ENCODE assay signal across 8 mouse cellular contexts in the genomic region with DNA sequence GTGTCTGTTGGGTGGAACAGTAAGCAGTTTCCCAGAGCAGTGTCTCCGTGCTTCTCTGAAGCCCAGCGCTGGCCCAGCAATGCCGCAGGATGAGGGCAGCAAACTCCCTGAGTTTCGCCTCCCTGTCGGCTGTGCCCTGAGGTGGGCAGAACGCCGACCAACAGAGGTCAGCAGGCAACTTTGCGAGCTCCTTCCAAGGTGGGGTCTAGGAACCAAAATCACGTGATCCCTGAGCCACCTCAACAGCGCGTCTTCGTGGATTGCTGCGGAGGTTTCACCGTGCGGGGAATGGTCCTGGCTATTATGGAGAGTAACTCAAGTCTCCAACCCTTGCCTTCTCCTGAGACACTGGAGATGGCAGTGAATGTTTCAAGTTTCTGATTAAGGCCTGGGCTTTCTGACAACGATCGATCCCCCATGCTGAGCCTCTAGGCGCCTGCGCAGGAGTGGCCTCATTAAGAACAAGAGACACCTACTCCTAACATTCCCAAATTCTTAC. TPM values are rescaled to one million over a fixed set of nuclear protein-coding genes. Genes with fewer than 3 reads are reported as not detected.
DNase-seq lines count a peak whose midpoint lies in the region; ATAC-seq and TF ChIP-seq lines count a peak whose summit lies in the region.

No protein-coding gene starts in this region.

- no peak overlapping the region for H3K27ac ChIP-seq in hindbrain, postnatal 0 days
- H3K27ac ChIP-seq in midbrain, embryonic 12.5 days (replicated peaks), result no peak overlapping the region

- ATAC-seq in hindbrain, postnatal 0 days, result peak; percentile 38
- ATAC-seq in midbrain, embryonic 12.5 days (ENCODE audit: low FRiP score, low read depth), result peak; percentile 27; the same call in 1 of the 2 replicates

- no peak for TF ChIP-seq POLR2A in lung, adult 2 months (IDR thresholded peaks at IDR 0.05; ENCODE audit: borderline replicate concordance, extremely low read depth, low read depth, low read length)

- peak overlapping the region; percentile 37 for H3K9ac ChIP-seq in hindbrain, postnatal 0 days (replicated peaks; ENCODE audit: low read length)
- H3K9ac ChIP-seq in midbrain, embryonic 12.5 days (replicated peaks), result peak overlapping the region; percentile 32

- H3K27me3 ChIP-seq in hindbrain, postnatal 0 days (ENCODE audit: insufficient read depth, low read length), result no peaks in the 10 kb centered on the region
- peaks cover 8% of the 10 kb centered on the region for H3K27me3 ChIP-seq in midbrain, embryonic 12.5 days

- H3K9me3 ChIP-seq in hindbrain, postnatal 0 days (ENCODE audit: low read length), result no peaks in the 10 kb centered on the region
- no peaks in the 10 kb centered on the region for H3K9me3 ChIP-seq in midbrain, embryonic 12.5 days

- H3K4me1 ChIP-seq in lung, adult 2 months (ENCODE audit: control insufficient read depth, insufficient read depth, low read length), result no peaks in the 10 kb centered on the region
- peaks cover 4% of the 10 kb centered on the region; the same call in 1 of the 2 replicates for H3K4me1 ChIP-seq in hindbrain, postnatal 0 days (ENCODE audit: insufficient read depth, low read length)
- H3K4me1 ChIP-seq in midbrain, embryonic 12.5 days, result 0 out of 2 replicates have a peak, but pooled peaks cover 3% of the 10 kb centered on the region

- H3K36me3 ChIP-seq in hindbrain, postnatal 0 days (ENCODE audit: insufficient read depth, low read length), result no peaks in the 10 kb centered on the region
- H3K36me3 ChIP-seq in midbrain, embryonic 12.5 days, result no peaks in the 10 kb centered on the region

- H3K4me3 ChIP-seq in lung, adult 2 months (replicated peaks; ENCODE audit: extremely low read depth, low read depth, low read length), result peak overlapping the region; percentile 1
- peak overlapping the region; percentile 34 for H3K4me3 ChIP-seq in hindbrain, postnatal 0 days (ENCODE audit: low read length)
- H3K4me3 ChIP-seq in midbrain, embryonic 12.5 days, result peak overlapping the region; percentile 36

- WGBS in lung, adult 2 months, result 37% methylated on average over 19 of the region's 19 CpGs
- WGBS in hindbrain, postnatal 0 days, result 14% methylated on average over 19 of the region's 19 CpGs
- 13% methylated on average over 19 of the region's 19 CpGs for WGBS in midbrain, embryonic 12.5 days

- peak overlapping the region; percentile 60 for H3K4me2 ChIP-seq in hindbrain, postnatal 0 days (ENCODE audit: low read depth, low read length)
- H3K4me2 ChIP-seq in midbrain, embryonic 12.5 days (replicated peaks), result peak overlapping the region; percentile 58

- TF ChIP-seq CTCF in lung, adult 2 months (IDR thresholded peaks at IDR 0.05; ENCODE audit: insufficient read depth, low read length), result no peak
- no peak for TF ChIP-seq CTCF in hindbrain, postnatal 0 days (IDR thresholded peaks at IDR 0.05; ENCODE audit: low read depth)

- DNase-seq in lung, adult 2 months, result peak; percentile 11
- no peak for DNase-seq in lung, postnatal 25 days (ENCODE audit: low spot score)
- peak; percentile 50 for DNase-seq in embryo, embryonic 10.5 days (ENCODE audit: low spot score)
- peak; percentile 13 for DNase-seq in hindbrain, postnatal 0 days (ENCODE audit: low spot score)
- no peak for DNase-seq in adrenal gland, adult 8-10 months
- no peak for DNase-seq in adrenal gland, adult 2 months
- DNase-seq in urinary bladder, adult 2 months (ENCODE audit: low spot score), result no peak

RNA-seq across cellular contexts. Expression of gene Etnk1, which starts 23.2 kb away (rescaled TPM):
- 25.9 and 38.7 TPM in 2 replicates for polyA plus RNA-seq in lung, adult 2 months (2012; rRNA removed)
- total RNA-seq in hindbrain, postnatal 0 days (2014; rRNA removed), result 100 and 111 TPM in 2 replicates
- polyA plus RNA-seq in hindbrain, postnatal 0 days (2015; fragmentation: Nextera tagmentation; extraction: Ambion mirVana), result 31.8 and 33.2 TPM in 2 replicates
- polyA plus RNA-seq in midbrain, embryonic 12.5 days (2016; fragmentation: Nextera tagmentation; extraction: Ambion mirVana), result 37.9 and 43.0 TPM in 2 replicates
- 100 to 1,000 TPM; 126 to 142 (median 139) TPM for total RNA-seq in adrenal gland, adult 8-10 months (2022)
- total RNA-seq in adrenal gland, adult 2 months (2021), result 10 to 100 TPM; 92.4 to 98.3 TPM
- 42.0 and 111 TPM in 2 replicates for polyA plus RNA-seq in adrenal gland, adult 2 months (2012; rRNA removed)
- 45.0 and 57.4 TPM in 2 replicates for polyA plus RNA-seq in urinary bladder, adult 2 months (2012; rRNA removed)

RNA-seq across cellular contexts. Expression of gene C2cd5, which starts 43.9 kb away (rescaled TPM):
- 10.1 and 16.7 TPM in 2 replicates for polyA plus RNA-seq in lung, adult 2 months (2012; rRNA removed)
- total RNA-seq in hindbrain, postnatal 0 days (2014; rRNA removed), result 32.0 and 38.2 TPM in 2 replicates
- polyA plus RNA-seq in hindbrain, postnatal 0 days (2015; fragmentation: Nextera tagmentation; extraction: Ambion mirVana), result 24.4 and 26.7 TPM in 2 replicates
- 46.7 and 48.7 TPM in 2 replicates for polyA plus RNA-seq in midbrain, embryonic 12.5 days (2016; fragmentation: Nextera tagmentation; extraction: Ambion mirVana)
- 10 to 100 TPM; 18.8 to 47.8 (median 33.3) TPM for total RNA-seq in adrenal gland, adult 8-10 months (2022)
- 10 to 100 TPM; 12.3 to 19.8 TPM for total RNA-seq in adrenal gland, adult 2 months (2021)
- 5.3 and 5.9 TPM in 2 replicates for polyA plus RNA-seq in adrenal gland, adult 2 months (2012; rRNA removed)
- 26.2 and 28.0 TPM in 2 replicates for polyA plus RNA-seq in urinary bladder, adult 2 months (2012; rRNA removed)

Comparison
In these comparisons a context has a peak if more than half of its experiments do, and no peak if none do; other contexts are left out.
1. DNase-seq: peak in lung, adult 2 months (single experiment), embryo, embryonic 10.5 days (single experiment) and hindbrain, postnatal 0 days (single experiment); none in lung, postnatal 25 days (single experiment), adrenal gland, adult 8-10 months (single experiment), adrenal gland, adult 2 months (single experiment) and urinary bladder, adult 2 months (single experiment).
2. Peak in every context shown above with its lines, with median percentiles within 50 percentile points of each other: H3K4me3 ChIP-seq.